Mouse (Mus musculus) B cell, adult 62 days (primary cell): Measurements from ENCODE around the gene Morc3. TPM values are rescaled to one million over a fixed set of nuclear protein-coding genes. Genes with fewer than 3 reads are reported as not detected.

Source experiments
- total RNA-seq: library from RNA; stranded (reverse); gene quantifications from 4 replicates; pipeline ENCODE4 v1.2.4, GENCODE M21; 2023

Morc3 gene
- 123 to 154 TPM (median 139 TPM) in 4 replicates for total RNA-seq

GRCm38 (mm10) chr16:93831627-93832395, at the start of gene Morc3:
TSS of gene Morc3 (plus strand) at chr16:93832121.

GRCm38 (mm10) chr16:93883423-93884085, 51.6 kb downstream of the Morc3 start, which contains the start of gene Chaf1b:
TSS of gene Chaf1b (plus strand) at chr16:93883901.

Other genes with a start within 250 kb of the Morc3 start
- 14.5 to 17.2 TPM (median 15.4 TPM) in 4 replicates for gene Setd4, start 228.1 kb upstream of the Morc3 start, total RNA-seq
- 16.7 to 19.7 TPM (median 19.3 TPM) in 4 replicates for gene Cbr1, start 226.3 kb upstream of the Morc3 start, total RNA-seq
- gene Gm5678, start 204.0 kb upstream of the Morc3 start, total RNA-seq, result 0.66 to 1.1 TPM (median 0.74 TPM) in 4 replicates
- not detected in 4 replicates for gene Cbr3, start 148.9 kb upstream of the Morc3 start, total RNA-seq
- gene Dop1b, start 120.2 kb upstream of the Morc3 start, total RNA-seq, result 45.4 to 60.6 TPM (median 51.7 TPM) in 4 replicates
- 12.1 to 15.7 TPM (median 15.0 TPM) in 4 replicates for gene Chaf1b, start 51.8 kb downstream of the Morc3 start, total RNA-seq
- not detected in 4 replicates for gene Cldn14, start 176.7 kb downstream of the Morc3 start, total RNA-seq